Mouse (Mus musculus) granulocyte monocyte progenitor cell, adult 5-6 weeks (primary cell): Measurements from ENCODE around the gene Ggnbp2. TPM values are rescaled to one million over a fixed set of nuclear protein-coding genes. Genes with fewer than 3 reads are reported as not detected.

Experiments used
- ATAC-seq: replicated peaks from 2 replicates; pipeline ENCODE4 v1.8.0; 2016; ENCODE audit warnings: mild to moderate bottlenecking, moderate TSS enrichment, inconsistent platforms; ENCODE audit not compliant: poor library complexity, severe bottlenecking
- total RNA-seq, 2 experiments: library from RNA; stranded (forward) in 1 of 2; stranded (reverse) in 1 of 2; fragments of 200-712, 200-1000 nt in 1 of 2; fragments of >200 nt in 1 of 2; fragmentation: Nextera tagmentation in 1 of 2; gene quantifications; 2 replicates each; pipeline ENCODE4 v1.2.3; 2014 to 2017

Ggnbp2 gene
- total RNA-seq, 2 experiments from 2014 or later = 78.5 to 78.9 TPM

DNA sequence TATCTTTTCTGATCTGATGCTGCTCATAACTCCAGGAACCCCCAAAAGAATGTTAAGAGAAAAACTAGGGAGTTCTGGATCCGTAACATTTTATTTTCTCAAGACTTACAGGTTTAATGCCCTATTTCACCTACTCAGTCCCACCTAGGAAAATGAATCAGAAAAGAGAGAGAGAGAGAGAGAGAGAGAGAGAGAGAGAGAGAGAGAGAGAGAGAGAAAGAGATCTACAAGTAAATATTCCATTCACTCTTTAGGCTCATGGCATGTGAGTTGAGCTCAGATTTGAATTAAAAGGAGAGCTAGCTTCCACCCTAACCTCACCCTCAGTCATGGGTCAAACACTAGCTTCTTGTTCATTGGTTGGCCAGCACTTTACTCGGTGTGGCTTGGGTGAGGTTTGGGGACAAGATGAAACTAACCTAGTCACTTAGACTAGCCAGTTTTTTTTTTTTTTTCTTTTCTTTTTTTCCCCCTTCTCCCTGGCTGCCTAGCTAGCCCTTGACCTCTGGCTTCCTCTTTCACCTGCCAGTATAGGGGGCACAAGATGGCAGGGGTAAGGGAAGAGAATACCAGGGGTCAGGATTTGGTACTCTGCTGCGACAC lies 42.6 kb downstream of the Ggnbp2 start:
- ATAC-seq = peak; percentile 28

DNA sequence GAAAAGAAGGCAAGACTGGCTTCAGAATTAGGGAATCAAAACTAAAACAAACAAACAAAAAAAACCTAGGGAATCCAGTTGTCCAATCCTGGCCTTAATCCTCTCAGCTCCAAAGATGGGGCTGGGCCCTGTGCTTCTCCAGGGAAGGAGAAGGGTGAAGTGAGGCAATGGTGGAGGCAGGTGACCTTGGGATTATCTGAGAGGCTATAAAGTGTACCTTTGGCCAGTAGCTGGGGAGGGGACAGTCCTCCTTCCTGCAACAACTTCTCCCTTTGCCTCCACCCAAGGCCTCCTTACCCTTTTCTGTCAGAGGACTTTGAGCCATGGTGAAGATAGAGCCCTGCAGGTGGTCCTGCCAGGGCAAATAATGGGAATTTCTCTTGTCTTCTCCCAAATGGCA lies 43.1 kb downstream of the Ggnbp2 start:
- ATAC-seq = no peak

DNA sequence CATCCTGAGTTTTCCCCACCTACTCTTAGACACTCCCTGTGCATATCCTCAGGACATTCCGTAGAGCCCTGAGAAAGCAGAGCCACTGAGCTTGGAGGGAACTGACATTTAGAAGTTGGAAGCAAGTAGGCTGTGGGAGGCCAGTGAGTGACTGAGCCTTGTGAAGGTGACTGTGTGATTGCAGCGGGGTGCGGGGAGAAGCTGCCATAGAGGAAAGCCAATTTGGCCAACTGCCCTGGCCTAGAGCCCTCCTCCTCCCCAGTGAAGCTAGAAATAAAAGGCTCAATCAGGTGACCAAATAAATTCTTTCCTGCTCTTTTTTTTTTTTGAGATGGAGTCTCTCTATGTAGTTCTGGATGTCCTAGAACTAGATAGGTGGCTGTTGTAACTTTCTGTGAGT lies 44.4 kb downstream of the Ggnbp2 start:
- ATAC-seq = no peak

DNA sequence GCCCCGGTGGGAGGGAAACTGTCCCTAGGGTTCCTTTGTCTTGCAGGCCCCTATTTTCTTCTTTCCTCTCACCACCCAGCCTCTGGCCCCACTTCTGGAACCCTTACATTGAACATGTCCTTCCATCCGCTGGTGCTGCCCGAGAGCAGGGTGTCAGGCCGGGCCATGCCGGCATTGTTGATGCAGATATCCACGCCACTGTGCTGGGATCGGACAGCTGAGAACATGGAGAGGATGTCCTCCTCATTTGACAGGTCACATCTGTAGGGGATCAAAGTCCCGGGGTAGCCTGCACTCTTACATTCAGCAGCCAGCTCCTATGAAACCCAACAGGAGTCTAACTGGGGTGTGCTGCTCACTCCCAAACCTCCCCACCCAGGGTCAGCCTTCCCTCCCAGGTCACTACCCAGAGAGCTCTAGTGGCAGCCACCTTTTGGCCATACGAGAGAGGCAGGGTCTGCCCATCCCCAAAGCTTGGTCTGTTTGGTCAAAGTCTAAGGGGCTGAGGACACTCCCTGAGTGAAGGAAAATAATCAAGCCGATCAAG lies 45.3 kb downstream of the Ggnbp2 start:
- ATAC-seq = no peak

DNA sequence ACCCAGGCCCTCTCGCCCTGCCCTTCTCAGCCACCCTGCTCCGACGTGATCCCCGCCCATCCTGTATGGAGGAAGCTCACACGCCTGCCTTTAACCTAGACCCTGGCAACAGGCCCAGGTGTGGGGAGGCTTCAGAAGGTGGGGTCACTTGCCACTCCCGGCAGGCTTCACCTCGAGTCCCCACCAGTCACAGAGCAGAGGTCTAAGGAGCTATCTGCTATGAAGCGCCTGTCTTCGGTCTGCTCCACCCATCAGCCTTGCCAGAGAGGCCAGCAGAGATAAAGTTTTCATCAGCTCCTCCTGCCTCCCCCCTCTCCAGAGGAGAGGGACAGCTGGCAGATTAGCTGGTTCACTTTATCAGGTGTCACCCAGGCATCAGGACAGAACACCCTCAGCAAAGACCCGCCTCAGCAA lies 47.1 kb downstream of the Ggnbp2 start:
- ATAC-seq = no peak

DNA sequence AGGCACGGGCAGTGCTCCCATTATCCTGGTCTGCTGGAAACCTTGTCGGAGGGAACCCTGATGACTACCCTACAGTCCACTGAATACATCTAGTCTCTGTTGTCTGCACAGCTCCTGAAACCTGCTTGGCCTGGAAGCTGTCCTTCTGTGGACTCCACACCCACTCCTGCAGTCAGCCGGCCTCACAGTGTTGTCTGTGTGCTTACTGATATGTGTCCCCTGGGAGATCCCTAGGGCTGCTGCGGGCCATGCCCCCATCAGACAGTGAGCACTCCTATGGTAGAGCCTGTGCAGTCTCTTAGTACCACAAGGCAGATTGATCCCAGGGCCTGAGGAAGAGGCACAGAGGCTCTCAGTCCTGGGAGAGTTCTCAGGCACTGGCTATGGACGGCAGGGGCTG lies 48.1 kb downstream of the Ggnbp2 start:
- ATAC-seq = no peak

DNA sequence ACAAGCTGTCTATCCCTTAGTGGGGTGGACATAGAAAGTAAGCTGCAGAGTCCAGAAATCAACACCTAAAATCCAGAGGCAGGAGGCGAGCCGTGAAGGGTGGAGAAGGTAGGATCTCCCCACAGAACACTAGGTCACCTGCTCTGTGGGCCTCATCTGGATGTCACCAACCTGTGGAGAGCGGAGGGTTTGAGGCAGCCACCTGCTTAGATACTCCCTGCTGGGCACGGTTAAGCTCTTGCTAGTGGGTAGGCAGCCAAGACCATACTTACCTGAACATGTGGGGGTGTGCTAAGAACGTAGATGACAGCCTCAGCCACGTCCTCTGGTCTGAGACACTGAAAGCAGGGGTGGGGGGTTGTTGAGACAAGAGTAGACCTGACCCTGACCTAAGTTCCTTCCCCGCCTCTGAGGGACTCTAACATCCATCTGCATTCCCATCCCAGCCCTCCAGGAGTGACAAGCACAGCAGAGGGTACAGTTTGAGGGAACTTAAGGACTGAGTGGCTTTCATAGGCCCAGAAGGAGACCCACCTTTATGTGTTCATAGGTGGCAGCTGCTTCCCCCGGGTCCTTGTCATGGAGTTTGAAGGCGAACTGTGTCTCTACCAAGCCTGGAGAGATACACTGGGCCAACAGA lies 49.4 kb downstream of the Ggnbp2 start:
- no peak for ATAC-seq

DNA sequence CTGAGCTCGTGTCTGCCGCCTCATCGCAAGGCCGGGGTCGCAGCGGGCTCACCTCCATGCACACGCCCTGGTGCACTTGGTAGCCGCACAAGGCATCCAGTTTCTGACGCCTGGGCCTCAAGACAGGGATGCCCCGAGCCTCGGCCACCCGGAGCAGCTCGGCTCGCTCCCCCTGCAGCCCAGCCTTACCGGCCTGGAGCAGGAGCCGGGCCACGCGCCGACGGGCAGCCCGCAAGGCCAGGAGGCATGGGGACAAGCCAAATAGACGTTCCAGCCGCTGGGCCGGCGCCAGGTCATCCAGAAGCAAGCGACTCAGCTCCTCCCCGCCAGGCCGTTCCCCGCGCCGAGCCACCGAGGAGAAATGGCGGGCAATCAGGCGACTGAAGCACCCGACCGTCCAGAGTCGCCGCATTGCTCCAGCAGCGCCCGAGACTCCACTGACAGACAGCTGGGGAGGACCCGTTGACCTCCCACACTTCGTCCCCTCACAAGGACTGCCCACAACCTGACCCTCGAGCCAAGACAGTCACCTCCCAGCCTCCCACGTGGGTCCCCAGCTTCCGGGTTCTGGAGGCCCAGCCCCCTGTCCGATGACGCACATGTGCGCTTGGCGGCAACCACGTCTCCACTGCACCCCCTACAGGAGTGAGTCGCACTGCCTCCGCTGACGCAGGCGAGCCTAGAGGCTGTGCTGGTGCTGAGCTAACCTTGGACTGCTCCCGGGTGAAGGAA lies 51.5 kb downstream of the Ggnbp2 start, which contains the start of gene Mrm1:
Gene Mrm1, minus strand, starts transcription at position 555 of the 732 bp plus-strand sequence.
- peak; percentile 89 for ATAC-seq

DNA sequence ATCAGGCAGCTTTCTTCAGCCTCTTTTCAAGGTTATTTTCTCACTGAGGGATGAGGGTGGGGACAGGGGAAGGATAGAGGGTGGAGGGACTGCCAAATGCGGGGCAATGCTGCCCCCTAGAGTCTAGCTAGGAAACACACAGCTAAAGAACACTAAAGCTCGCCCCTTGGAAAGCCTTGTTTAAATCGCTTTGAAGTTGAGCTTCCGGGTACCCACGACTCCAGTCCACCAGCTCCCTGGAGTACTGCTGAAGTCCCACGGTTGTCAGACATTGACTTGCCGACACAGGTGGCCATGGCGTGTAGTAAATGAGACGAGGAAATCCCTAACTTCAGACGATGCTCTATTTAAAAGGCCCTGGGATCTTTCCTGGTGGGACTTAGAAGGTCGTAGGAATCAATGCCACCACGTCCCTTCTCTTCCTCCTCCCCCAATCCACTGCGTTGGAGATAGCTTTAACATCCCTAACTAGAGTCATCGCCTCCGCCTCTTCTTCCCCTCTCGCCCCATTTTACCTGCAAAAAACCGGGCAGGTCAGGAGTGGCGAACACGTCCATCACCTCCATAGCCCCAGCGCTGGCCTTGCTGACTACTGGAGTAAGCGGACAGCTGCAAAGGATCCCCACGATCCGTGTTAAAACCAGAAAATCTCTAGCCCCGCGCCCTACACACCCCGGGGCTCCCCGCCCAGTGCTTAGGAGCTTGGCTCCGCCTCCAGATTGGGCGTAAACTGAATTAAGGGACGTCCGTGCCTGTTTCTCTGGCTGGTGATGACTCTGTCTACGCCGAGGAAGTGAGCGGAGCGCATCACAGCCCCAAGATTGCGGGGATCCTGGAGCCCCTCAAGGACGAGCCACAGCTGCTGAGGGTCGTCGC lies 52.3 kb downstream of the Ggnbp2 start:
- ATAC-seq = peak; percentile 66

DNA sequence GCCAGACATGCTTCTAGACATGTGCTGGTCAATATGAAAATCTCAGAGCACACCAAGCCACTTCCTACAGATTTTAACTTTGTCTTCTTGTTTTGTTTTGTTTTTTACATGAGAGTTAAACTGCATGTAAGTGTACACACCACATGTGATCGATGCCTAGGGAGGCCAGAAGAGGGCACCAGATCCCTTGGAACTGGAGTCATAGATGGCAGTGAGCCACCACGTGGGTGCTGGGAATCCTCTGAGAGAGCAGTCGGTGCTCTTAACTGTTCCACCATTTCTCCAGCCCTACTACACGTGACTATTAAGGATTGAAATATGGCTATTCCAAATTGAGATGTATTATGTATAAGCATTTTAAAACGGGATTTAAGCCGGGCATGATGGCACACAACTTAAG lies 53.3 kb downstream of the Ggnbp2 start:
- ATAC-seq = no peak

DNA sequence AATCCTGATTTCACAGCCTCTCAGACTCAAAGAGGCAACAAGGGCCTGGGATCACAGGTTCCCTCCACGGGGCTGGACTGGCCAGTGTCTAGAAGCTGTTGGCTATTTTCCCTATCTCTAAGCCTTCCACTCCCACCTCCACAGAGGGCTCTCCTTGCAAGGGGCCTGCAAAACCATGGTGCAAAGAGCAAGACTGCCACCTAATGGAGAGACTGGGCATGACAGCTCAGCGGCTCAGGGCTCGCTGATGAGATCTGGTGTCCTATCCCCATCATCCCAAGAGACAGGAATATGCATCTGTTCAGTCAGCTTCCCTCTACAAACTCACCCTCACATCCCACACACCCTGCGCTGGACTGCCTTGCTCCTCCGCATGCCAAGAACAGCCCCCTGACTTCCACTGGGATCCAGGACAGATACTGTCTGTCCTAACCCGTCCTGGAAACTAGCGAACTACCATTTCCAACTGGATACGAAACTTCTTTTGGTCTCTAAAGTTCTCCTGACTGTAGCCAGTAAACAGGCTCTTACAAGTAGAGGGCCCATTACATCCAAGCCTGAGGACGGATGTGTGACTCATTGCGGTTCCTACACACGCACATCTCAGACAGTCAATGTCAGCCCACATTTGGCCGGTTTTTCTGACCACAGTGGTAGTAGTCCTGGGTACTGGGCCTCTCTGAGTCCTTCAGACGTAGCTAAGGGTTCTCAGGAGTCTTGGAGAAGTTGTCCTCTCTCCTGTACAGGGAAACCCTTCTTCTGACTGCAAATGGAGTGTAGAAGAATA lies 56.7 kb downstream of the Ggnbp2 start:
- ATAC-seq = peak; percentile 71

DNA sequence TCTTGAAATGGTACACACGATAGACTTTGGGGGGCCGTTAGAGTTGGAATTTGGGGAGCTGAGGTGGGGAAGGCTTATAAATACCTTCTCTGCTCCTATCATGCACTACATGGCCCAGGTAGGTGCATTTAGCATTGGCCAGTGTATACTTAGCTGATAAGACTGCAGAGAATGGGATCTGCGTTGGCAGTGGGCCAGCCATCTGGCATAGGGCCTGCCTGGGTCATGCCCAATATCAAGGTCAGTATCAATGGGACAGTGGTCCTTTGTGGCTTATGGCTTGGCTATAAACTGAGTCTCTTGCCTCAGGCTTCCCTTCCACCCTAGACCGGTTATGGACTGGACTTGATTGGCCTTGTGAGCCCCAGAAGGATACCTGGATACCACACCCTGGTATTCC lies 66.2 kb downstream of the Ggnbp2 start:
- no peak for ATAC-seq

DNA sequence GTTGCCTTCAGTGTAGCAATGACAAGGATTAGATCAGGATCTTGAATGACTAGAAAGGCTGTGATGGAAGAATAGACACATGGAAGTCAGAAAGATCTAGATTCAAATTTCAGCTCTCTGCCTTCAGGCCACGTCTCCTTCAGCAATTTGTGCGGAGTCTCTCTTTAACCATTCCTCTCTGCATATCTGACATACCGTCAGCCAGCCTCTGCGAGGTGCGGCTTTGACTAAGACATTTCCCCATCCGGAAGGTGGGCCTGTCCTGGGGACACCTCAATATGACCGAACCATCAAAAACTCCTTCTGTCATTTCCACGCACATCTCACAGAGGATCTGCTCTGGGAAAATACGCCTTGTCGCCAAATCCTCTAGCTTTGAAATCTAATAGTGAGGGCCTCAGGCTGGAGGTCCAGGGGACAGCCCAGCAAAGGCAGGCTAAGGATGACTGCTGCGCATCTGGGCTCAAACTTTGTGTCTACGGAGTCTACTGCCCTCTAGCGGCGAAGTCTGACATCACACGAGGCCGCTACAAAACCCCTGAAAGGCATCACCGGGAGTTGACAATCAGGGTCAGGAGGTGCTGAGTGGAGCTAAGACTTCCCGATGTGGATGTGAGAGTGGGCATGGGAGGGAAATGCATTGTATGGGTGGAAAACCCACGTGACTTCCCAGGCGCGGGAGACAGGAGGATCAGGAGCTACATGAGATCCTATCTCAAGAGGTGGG lies 72.8 kb downstream of the Ggnbp2 start:
- peak; percentile 66 for ATAC-seq

DNA sequence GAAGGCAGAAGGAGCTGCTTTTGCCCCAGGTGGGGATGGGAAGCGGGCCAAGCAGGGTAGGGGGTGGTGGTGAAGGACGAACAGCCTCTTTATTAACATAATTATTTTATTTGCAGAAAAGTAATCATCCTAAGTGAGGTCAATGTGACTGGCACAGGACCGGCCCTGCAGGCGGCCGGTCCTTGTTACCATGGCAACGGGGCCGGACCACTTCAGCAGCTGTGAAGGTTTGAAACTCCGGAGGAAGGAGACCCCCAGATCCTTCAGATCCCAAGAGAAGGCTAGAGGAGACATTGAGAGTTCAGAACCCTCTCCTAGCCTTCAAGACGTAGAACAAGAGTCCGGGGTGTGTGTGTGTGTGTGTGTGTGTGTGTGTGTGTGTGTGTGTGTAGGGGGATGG lies 73.6 kb downstream of the Ggnbp2 start:
- ATAC-seq = no peak

DNA sequence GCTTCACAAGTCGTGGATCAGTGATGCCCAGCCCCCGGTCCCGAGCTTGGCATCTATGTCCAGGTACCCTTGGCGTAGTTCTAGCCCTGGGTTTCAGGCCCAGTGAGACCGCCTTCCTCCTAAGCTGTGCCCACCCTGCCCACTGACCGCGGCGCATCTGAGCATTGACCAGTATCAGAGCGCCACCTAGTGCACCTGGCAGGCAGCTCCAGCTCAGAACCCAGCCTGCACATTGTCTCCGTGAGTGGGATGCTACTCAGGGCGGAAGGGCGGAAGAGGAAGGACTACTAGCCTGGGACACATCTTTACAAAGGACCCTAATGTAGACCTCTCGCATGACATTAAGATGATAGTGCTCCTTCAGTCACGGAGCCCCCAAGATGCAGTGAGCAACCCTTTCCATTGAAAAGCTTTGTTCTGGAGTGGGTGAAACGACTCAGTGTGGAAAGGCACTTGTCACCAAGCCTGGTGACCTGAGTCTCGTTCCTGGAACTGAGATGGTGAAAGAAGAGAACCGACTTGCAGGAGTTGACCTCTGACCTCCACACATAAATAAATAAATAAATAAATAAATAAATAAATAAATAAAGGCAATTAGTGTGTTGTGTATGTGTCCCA lies 76.0 kb downstream of the Ggnbp2 start:
- ATAC-seq = peak; percentile 91

DNA sequence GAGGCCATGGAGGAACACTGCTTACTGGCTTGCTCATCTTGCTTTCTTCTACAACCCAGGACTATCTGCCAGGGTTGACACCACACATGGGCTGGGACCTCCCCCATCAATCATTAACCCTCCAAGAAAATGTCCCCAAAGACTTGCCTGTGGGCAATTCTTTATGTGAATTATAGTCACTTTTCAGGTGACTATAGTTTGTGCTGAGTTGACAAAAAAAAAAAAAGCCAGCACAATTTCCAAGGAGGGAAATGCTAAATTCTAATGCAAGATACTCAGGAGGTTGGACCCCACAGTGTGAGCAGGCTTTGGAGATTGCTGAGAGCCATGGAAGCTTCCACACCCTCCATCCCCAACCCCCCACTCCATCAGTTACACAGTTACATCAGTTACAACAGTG lies 77.1 kb downstream of the Ggnbp2 start:
- no peak for ATAC-seq

DNA sequence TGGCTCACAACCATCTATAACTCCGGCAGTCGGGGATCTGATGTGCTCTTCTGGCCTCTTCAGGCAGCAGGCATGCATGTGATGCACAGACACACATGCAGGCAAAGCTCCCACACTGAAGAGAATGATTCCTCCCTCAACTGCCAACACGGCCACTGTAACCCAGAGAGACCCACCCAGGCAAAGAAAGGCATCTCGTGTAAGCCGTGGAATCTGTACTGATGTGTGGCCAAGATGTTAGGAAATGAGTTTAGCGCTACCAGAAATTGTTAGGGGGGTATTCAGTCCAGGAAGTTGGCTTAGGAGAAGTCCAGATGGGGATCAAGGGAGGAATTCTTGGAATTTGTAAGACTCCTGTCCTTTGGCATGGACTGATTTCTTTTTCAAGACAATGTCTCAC lies 80.2 kb downstream of the Ggnbp2 start:
- ATAC-seq = no peak
